Mouse (Mus musculus) olfactory bulb, adult 2 months (tissue): ENCODE measurements around the gene Grik3.

Source experiments
- CTCF ChIP-seq: fragments of 200-500 bp; IDR thresholded peaks from 2 replicates; pipeline ENCODE4 v1.5.1; 2012; ENCODE audit warnings: low read depth, mild to moderate bottlenecking, low read length, moderate library complexity; ENCODE audit not compliant: insufficient read depth
- POLR2A ChIP-seq: fragments of 200-500 bp; IDR thresholded peaks from 2 replicates; pipeline ENCODE4 v1.6.1; 2012; ENCODE audit warnings: mild to moderate bottlenecking, low read depth, low read length, moderate library complexity; ENCODE audit not compliant: insufficient read depth

DNA sequence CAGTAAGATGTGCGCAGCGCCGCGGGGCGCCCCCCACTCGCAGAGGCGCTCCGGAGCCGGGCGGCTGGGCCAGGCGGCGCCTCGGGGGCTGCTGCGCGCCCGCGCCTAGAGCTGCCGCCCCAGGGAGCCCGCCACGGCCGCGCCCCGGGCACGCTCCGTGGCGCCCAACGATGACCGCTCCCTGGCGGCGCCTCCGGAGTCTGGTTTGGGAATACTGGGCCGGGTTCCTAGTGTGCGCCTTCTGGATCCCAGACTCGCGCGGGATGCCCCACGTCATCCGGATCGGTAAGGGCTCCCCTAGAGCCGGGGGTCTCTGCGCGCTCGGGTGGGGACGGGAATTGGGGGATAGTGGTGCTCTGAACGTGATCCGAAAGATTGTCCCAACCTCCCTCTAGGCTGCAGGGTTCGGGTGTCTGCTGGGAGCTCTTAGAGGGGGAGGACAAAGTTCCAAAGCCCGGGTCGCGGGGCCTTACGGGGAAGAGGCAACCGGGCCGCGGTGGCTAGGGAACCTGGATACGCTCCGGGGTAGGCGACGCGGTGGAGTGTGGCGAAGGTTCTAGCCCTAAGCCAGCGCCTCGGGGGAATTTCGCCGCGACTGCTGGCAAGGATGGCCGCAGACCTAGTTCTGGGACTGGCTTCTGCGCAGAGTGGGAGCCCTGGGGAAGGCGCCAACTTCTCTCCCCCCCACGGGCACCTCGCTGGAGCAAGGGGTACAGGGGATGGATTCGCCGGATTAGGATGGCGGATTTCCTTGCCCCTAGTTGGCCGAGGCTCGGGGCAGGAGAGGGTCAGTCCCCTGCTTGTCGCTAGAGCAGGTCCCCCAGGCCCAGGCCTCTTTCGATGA is at the start of gene Grik3:
- no peak for TF ChIP-seq POLR2A
- TF ChIP-seq CTCF: no peak
